Mouse (Mus musculus) liver, adult 2 months (tissue): Measurements from ENCODE around the gene Stn1. TPM values are rescaled to one million over a fixed set of nuclear protein-coding genes. Genes with fewer than 3 reads are reported as not detected.

Experiments used
- DNase-seq: peaks from one replicate; pipeline ENCODE4 v3.0.0-alpha.2; 2011; ENCODE audit warnings: low read depth, low spot score; ENCODE audit errors: extremely low read depth
- H3K27ac ChIP-seq: fragments of 200-500 bp; replicated peaks from 2 replicates; pipeline ENCODE4 v1.5.1; 2012; ENCODE audit warnings: low read depth, mild to moderate bottlenecking, control low read depth, inconsistent platforms, low read length; ENCODE audit not compliant: insufficient read depth
- H3K27me3 ChIP-seq: fragments of 200-500 bp; 2 replicates; pipeline ENCODE4 v1.6.1; 2012; ENCODE audit warnings: mild to moderate bottlenecking, moderate library complexity, low read length, inconsistent platforms; ENCODE audit not compliant: control insufficient read depth, insufficient read depth
- H3K36me3 ChIP-seq: fragments of 200-500 bp; 2 replicates; pipeline ENCODE4 v1.6.1; 2012; ENCODE audit warnings: low read length, inconsistent platforms; ENCODE audit not compliant: control insufficient read depth, insufficient read depth
- H3K4me1 ChIP-seq: fragments of 200-500 bp; 2 replicates; pipeline ENCODE4 v1.6.1; 2011; ENCODE audit warnings: low read length; ENCODE audit not compliant: control insufficient read depth, insufficient read depth
- H3K4me3 ChIP-seq: fragments of 200-500 bp; 2 replicates; pipeline ENCODE4 v1.5.1; 2011; ENCODE audit warnings: low read depth, mild to moderate bottlenecking, control low read depth, low read length, moderate library complexity; ENCODE audit not compliant: insufficient read depth
- H3K79me2 ChIP-seq: fragments of 200-500 bp; 2 replicates; pipeline ENCODE4 v1.6.1; 2012; ENCODE audit warnings: inconsistent platforms, mild to moderate bottlenecking, low read length, moderate library complexity; ENCODE audit not compliant: control insufficient read depth, insufficient read depth
- H3K9ac ChIP-seq: fragments of 200-500 bp; 2 replicates; pipeline ENCODE4 v1.6.1; 2012; ENCODE audit warnings: low read depth, mild to moderate bottlenecking, control low read depth, inconsistent platforms, low read length
- CTCF ChIP-seq: fragments of 200-500 bp; IDR thresholded peaks from 2 replicates; pipeline ENCODE4 v1.5.1; 2011; ENCODE audit warnings: low read depth, low read length, control low read depth
- POLR2A ChIP-seq: fragments of 200-500 bp; IDR thresholded peaks from 2 replicates; pipeline ENCODE4 v1.6.1; 2011; ENCODE audit warnings: low read length, control low read depth; ENCODE audit not compliant: insufficient read depth; ENCODE audit errors: extremely low read depth
- whole genome bisulfite sequencing: fragments of 180-500 bp; shearing (Covaris S2); methylation state at CpG from one replicate; pipeline ENCODE4 v1.1.7; 2018; 5-methylcytosine and 5-hydroxymethylcytosine counted together
- polyA plus RNA-seq: library from polyadenylated mRNA; depleted of rRNA; stranded (reverse); fragments of >200 nt; gene quantifications from 2 replicates; pipeline ENCODE4 v1.2.3, GENCODE M21; 2012
- total RNA-seq: library from RNA; depleted of rRNA; stranded (reverse); fragments of >200 nt; gene quantifications from 2 replicates; pipeline ENCODE4 v1.2.3, GENCODE M21; 2014

The Stn1 gene
- total and polyA plus RNA-seq, 2 experiments: 4.7 to 5.0 TPM

- TF ChIP-seq CTCF: no peak
- no peak for TF ChIP-seq POLR2A
- H3K9ac ChIP-seq: no peak overlapping the region
- H3K27me3 ChIP-seq: no peaks in the 10 kb centered on the region
- no peaks in the 10 kb centered on the region for H3K36me3 ChIP-seq
- WGBS: 69% methylated on average over 4 of the region's 4 CpGs
- H3K4me1 ChIP-seq: no peaks in the 10 kb centered on the region
- H3K27ac ChIP-seq: no peak overlapping the region
- no peak overlapping the region for H3K4me3 ChIP-seq
- H3K79me2 ChIP-seq: no peaks in the 10 kb centered on the region
- DNase-seq: no peak
Measured at GRCm38 (mm10) chr19:47498942-47499341, 38.4 kb downstream of the Stn1 start.

- H3K4me3 ChIP-seq: no peak overlapping the region
- no peaks in the 10 kb centered on the region for H3K4me1 ChIP-seq
- H3K36me3 ChIP-seq: no peaks in the 10 kb centered on the region
- H3K79me2 ChIP-seq: no peaks in the 10 kb centered on the region
- no peak overlapping the region for H3K9ac ChIP-seq
- WGBS: 93% methylated on average over 6 of the region's 6 CpGs
- TF ChIP-seq CTCF (no peak), POLR2A (no peak)
- no peak overlapping the region for H3K27ac ChIP-seq
- no peaks in the 10 kb centered on the region for H3K27me3 ChIP-seq
- DNase-seq: no peak
Measured at GRCm38 (mm10) chr19:47497736-47498135, 39.6 kb downstream of the Stn1 start.

DNA sequence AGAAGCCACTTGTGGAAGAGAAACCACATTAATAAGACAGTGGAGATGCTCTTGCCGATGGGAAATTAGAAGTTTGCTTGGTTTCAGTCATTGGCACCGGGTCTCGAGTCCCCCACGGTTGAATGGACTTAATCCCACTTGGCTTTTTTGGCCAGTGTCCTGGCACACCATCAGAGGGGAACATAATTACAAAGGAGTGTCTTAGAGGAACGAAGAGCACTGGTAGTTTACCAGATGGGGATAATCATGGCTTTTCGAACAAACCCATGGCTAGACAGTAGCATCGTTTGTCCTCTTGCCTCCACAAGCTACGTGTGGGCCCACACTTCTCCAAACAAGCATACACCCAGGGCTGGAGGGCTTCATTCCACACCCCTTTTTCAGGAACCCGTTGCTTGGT is 40.0 kb downstream of the Stn1 start:
- 90% methylated on average over 9 of the region's 9 CpGs for WGBS
- H3K4me1 ChIP-seq: no peaks in the 10 kb centered on the region

GRCm38 (mm10) chr19:47493017-47493997 is 44.0 kb downstream of the Stn1 start:
- no peak for DNase-seq
- Histone ChIP-seq H3K27me3 (no peaks in the 10 kb centered on the region), H3K36me3 (no peaks in the 10 kb centered on the region), H3K4me3 (no peak overlapping the region), H3K9ac (no peak overlapping the region), H3K4me1 (no peaks in the 10 kb centered on the region), H3K79me2 (no peaks in the 10 kb centered on the region), H3K27ac (no peak overlapping the region)
- TF ChIP-seq CTCF (no peak), POLR2A (no peak)
- WGBS: 84% methylated on average over 23 of the region's 23 CpGs

More for the DNA sequence above, 40.0 kb downstream of the Stn1 start:
- Histone ChIP-seq H3K36me3 (no peaks in the 10 kb centered on the region), H3K4me3 (no peak overlapping the region), H3K9ac (no peak overlapping the region), H3K27ac (no peak overlapping the region), H3K27me3 (no peaks in the 10 kb centered on the region), H3K79me2 (no peaks in the 10 kb centered on the region)
- TF ChIP-seq CTCF: no peak
- DNase-seq: no peak

- Histone ChIP-seq H3K36me3 (no peaks in the 10 kb centered on the region), H3K27ac (no peak overlapping the region)
- 91% methylated on average over 6 of the region's 6 CpGs for WGBS
Measured at GRCm38 (mm10) chr19:47492422-47492821, 44.9 kb downstream of the Stn1 start.

GRCm38 (mm10) chr19:47491853-47492252 is 45.5 kb downstream of the Stn1 start:
- Histone ChIP-seq H3K9ac (no peak overlapping the region), H3K27me3 (no peaks in the 10 kb centered on the region), H3K4me3 (no peak overlapping the region), H3K27ac (no peak overlapping the region), H3K36me3 (no peaks in the 10 kb centered on the region), H3K79me2 (no peaks in the 10 kb centered on the region), H3K4me1 (no peaks in the 10 kb centered on the region)
- no peak for DNase-seq
- WGBS: 93% methylated on average over 2 of the region's 2 CpGs
- TF ChIP-seq POLR2A (no peak), CTCF (no peak)

More at GRCm38 (mm10) chr19:47492422-47492821, 44.9 kb downstream of the Stn1 start:
- Histone ChIP-seq H3K9ac (no peak overlapping the region), H3K4me3 (no peak overlapping the region), H3K4me1 (no peaks in the 10 kb centered on the region), H3K27me3 (no peaks in the 10 kb centered on the region), H3K79me2 (no peaks in the 10 kb centered on the region)
- TF ChIP-seq CTCF (no peak), POLR2A (no peak)
- no peak for DNase-seq
